Mouse (Mus musculus) testis, postnatal 14 days (tissue): ENCODE measurements around the gene Fam217a.
"Not testable (repeated sequence)": the region's sequence is repeated elsewhere in the genome, so short reads cannot be mapped to it uniquely, and the experiment has no call there.

Experiments
- DNase-seq: peaks from one replicate; pipeline ENCODE4 v3.0.0; 2021; ENCODE audit warnings: low spot score

Fam217a gene

GRCm38 (mm10) chr13:34924210-34924609 lies at the start of gene Fam217a, which contains the start of gene 4933417A18Rik:
TSS of gene Fam217a (minus strand) at chr13:34924310.
TSS of gene 4933417A18Rik (plus strand) at chr13:34924409.
- no peak for DNase-seq

GRCm38 (mm10) chr13:34973770-34974169 lies 49.7 kb upstream of the Fam217a start:
- no peak for DNase-seq

- no peak for DNase-seq
Observed at GRCm38 (mm10) chr13:34973149-34973548, 49.0 kb upstream of the Fam217a start.

- not testable (repeated sequence) for DNase-seq
Observed at GRCm38 (mm10) chr13:34972456-34972855, 48.3 kb upstream of the Fam217a start.

- DNase-seq = not testable (repeated sequence)
Observed at GRCm38 (mm10) chr13:34965647-34966046, 41.5 kb upstream of the Fam217a start.

- no peak for DNase-seq
Observed at GRCm38 (mm10) chr13:34964866-34965265, 40.8 kb upstream of the Fam217a start.

- DNase-seq = no peak
Observed at GRCm38 (mm10) chr13:34964419-34964818, 40.3 kb upstream of the Fam217a start.

- peak; percentile 45 for DNase-seq
Observed at GRCm38 (mm10) chr13:34963511-34964397, 39.6 kb upstream of the Fam217a start, which contains the start of gene Eci3. TSS of gene Eci3 (minus strand) at chr13:34963810.

GRCm38 (mm10) chr13:34960996-34961770 lies 37.1 kb upstream of the Fam217a start:
- no peak for DNase-seq

GRCm38 (mm10) chr13:34958158-34958557 lies 34.0 kb upstream of the Fam217a start:
- DNase-seq = not testable (repeated sequence)

GRCm38 (mm10) chr13:34956901-34957300 lies 32.8 kb upstream of the Fam217a start:
- DNase-seq = no peak

GRCm38 (mm10) chr13:34951437-34951836 lies 27.3 kb upstream of the Fam217a start:
- DNase-seq = not testable (repeated sequence)

GRCm38 (mm10) chr13:34942370-34942769 lies 18.3 kb upstream of the Fam217a start:
- DNase-seq = no peak

- DNase-seq = no peak
Observed at GRCm38 (mm10) chr13:34934931-34935644, 11.0 kb upstream of the Fam217a start.

- peak; percentile 17 for DNase-seq
Observed at GRCm38 (mm10) chr13:34916520-34917167, 7.5 kb downstream of the Fam217a start.

GRCm38 (mm10) chr13:34914614-34915013 lies 9.5 kb downstream of the Fam217a start:
- no peak for DNase-seq

GRCm38 (mm10) chr13:34892871-34893270 lies 31.2 kb downstream of the Fam217a start:
- DNase-seq = no peak

GRCm38 (mm10) chr13:34876481-34876880 lies 47.6 kb downstream of the Fam217a start:
- no peak for DNase-seq

- DNase-seq = no peak
Observed at GRCm38 (mm10) chr13:34875741-34876445, 48.2 kb downstream of the Fam217a start.

- peak; percentile 92 for DNase-seq
Observed at GRCm38 (mm10) chr13:34875166-34875710, 48.9 kb downstream of the Fam217a start, which contains the start of gene Prpf4b. TSS of gene Prpf4b (plus strand) at chr13:34875302.
